Mouse (Mus musculus): ENCODE data around the gene Itpa. TPM values are rescaled to one million over a fixed set of nuclear protein-coding genes. Genes with fewer than 3 reads are reported as not detected.

Gene Itpa
- polyA plus RNA-seq, 1 experiment from 2014 or later: 152 TPM

DNA sequence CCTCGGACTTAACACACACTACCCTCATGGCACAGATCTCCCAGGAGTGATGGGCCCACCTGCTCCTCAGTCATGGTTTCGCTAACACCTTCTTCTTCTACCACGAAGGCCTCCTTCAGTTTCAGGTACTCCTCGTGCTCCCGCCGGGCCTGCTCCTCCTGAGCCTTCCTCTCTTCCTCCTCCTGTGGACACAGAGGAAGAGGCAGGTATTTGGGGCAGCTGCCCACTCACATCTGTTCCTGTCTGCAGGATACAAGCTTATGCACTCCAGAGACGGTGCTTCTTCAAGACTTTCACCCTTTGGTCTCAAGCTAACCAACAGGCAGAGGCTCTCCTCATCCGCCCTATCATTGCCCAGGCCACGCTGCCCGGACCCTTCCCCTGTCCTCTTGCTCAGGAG is 8.9 kb upstream of the Itpa start:
- no peaks in the 10 kb centered on the region for H3K9me3 ChIP-seq (replicated peaks)
- no peak overlapping the region for H3K9ac ChIP-seq
- peaks cover 16% of the 10 kb centered on the region for H3K4me1 ChIP-seq
- WGBS: 95% methylated on average over 10 of the region's 10 CpGs
- no peak overlapping the region for H3K27ac ChIP-seq
- no peak for ATAC-seq
- no peak overlapping the region for H3K4me3 ChIP-seq
- no peak overlapping the region for H3K4me2 ChIP-seq
- no peaks in the 10 kb centered on the region for H3K27me3 ChIP-seq
- peaks cover 84% of the 10 kb centered on the region for H3K36me3 ChIP-seq (ENCODE audit: poor library complexity, severe bottlenecking)

GRCm38 (mm10) chr2:130663342-130663741 is 4.1 kb upstream of the Itpa start:
- 87% methylated on average over 11 of the region's 11 CpGs for WGBS
- peak overlapping the region; percentile 93 for H3K9ac ChIP-seq
- H3K4me3 ChIP-seq: peak overlapping the region; percentile 59
- no peaks in the 10 kb centered on the region for H3K9me3 ChIP-seq (replicated peaks)
- ATAC-seq: no peak
- H3K27ac ChIP-seq: peak overlapping the region; percentile 98
- H3K36me3 ChIP-seq (ENCODE audit: poor library complexity, severe bottlenecking): peaks cover 38% of the 10 kb centered on the region
- no peaks in the 10 kb centered on the region for H3K27me3 ChIP-seq
- H3K4me2 ChIP-seq: peak overlapping the region; percentile 73
- H3K4me1 ChIP-seq: peaks cover 30% of the 10 kb centered on the region

DNA sequence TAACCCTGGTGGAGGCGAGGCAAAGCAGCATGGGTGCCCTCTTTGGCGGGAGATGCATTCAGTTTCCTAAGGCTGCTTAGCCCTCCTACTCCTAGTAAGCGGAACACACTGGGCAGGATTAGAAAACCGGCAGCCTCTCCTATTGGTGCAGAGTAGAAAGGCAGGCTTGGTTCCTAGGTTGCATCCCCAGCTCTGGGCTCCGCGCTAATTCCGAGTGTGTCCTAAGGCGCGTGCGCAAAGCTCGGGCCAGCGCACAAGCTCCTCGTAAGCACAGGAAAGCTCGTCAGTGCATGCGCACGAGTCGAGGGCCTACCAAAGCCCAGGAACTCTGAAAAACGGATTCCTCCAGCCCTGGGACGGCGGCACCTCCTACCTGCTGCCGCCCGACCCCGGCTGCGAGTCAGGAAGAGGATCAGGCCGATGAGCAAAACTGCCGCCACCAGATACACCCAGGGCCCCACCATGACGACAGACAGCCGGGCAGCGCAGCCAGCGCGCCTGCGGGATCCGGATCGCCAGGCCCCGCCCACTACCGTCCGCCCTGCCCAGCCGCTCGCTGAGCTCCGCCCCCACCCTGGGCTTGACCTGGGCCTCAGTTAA is 3.2 kb upstream of the Itpa start, which contains the start of gene Ddrgk1:
Ddrgk1 (minus strand) TSS at position 558 of the 600 bp plus-strand sequence.
- Histone ChIP-seq H3K36me3 (ENCODE audit: poor library complexity, severe bottlenecking) (peaks cover 29% of the 10 kb centered on the region), H3K9ac (peak within 1 kb of the TSS; percentile 93), H3K27me3 (no peaks in the 10 kb centered on the region), H3K4me2 (peak within 1 kb of the TSS; percentile 73), H3K9me3 (replicated peaks) (no peaks in the 10 kb centered on the region), H3K4me3 (peak within 1 kb of the TSS; percentile 59), H3K27ac (peak within 1 kb of the TSS; percentile 98), H3K4me1 (peaks cover 38% of the 10 kb centered on the region)
- WGBS: under 1% methylated on average over 40 of the region's 40 CpGs
- ATAC-seq: peak; percentile 97

DNA sequence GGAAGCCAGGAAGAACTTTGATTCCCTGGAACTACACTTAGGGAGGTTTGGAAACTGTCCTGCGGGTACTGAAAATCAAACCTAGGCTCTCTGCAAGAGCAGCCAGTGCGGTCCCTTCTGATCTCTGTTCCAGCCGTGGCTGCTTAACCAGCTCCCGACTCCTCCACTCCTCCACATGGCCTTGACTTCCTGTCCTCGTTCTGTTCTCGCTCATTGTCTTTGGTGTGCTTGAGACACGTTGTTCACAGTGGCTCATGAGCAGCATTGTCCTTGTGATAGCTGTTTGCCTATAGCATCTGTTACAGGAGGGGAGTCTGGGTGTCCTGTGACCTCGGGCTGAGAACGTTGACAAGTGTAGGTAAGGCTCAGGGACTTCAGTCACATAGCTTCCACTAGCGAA is 9.8 kb downstream of the Itpa start:
- no peak for ATAC-seq
- Histone ChIP-seq H3K36me3 (ENCODE audit: poor library complexity, severe bottlenecking) (peaks cover 97% of the 10 kb centered on the region), H3K27ac (no peak overlapping the region), H3K4me2 (no peak overlapping the region), H3K4me3 (no peak overlapping the region), H3K4me1 (no peaks in the 10 kb centered on the region), H3K9me3 (replicated peaks) (no peaks in the 10 kb centered on the region), H3K27me3 (no peaks in the 10 kb centered on the region), H3K9ac (no peak overlapping the region)
- 90% methylated on average over 10 of the region's 10 CpGs for WGBS

DNA sequence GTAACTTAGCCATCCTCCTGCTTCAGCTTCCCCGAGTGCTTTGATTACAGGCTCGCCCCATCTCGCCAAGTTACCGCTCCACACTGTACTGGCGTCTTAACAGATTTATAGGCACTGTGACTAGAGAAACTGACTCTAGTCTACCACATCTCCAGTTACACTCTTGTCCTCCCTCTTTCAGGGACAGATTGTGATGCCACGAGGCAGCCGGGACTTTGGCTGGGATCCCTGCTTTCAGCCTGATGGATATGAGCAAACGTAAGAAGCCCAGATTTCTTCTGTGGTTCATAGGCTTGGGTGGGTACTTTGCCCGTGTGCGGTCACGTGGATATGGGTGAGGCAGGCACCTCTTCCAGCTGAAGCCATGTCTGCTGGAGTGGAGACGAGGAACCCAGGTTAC is 11.7 kb downstream of the Itpa start:
- ATAC-seq: no peak
- Histone ChIP-seq H3K9ac (no peak overlapping the region), H3K4me1 (no peaks in the 10 kb centered on the region), H3K4me3 (no peak overlapping the region), H3K27ac (no peak overlapping the region), H3K36me3 (ENCODE audit: poor library complexity, severe bottlenecking) (peaks cover 99% of the 10 kb centered on the region), H3K9me3 (replicated peaks) (no peaks in the 10 kb centered on the region), H3K4me2 (no peak overlapping the region), H3K27me3 (no peaks in the 10 kb centered on the region)
- WGBS: 94% methylated on average over 12 of the region's 12 CpGs

DNA sequence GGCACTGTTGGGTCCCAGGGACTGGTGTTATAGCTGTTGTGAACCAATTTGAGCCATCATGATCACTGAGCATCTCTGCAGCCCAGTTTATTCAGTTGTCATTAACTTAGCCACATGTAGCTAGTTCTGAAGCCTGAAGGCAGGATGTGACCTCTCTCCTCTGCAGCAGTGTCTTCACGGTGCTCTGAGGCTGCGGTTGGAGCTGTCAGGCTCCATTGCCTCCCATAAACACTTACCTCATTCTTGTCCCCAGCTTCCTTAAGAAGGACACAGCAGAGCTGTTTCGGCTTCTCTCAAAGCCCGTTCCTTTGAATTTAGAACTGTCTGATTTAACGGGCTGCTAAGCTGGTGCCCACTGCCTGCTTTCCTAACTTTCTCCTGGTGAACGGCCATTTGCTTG is 12.5 kb downstream of the Itpa start:
- no peak overlapping the region for H3K9ac ChIP-seq
- no peaks in the 10 kb centered on the region for H3K27me3 ChIP-seq
- 96% methylated on average over 6 of the region's 6 CpGs for WGBS
- H3K27ac ChIP-seq: no peak overlapping the region
- no peaks in the 10 kb centered on the region for H3K4me1 ChIP-seq
- no peaks in the 10 kb centered on the region for H3K9me3 ChIP-seq (replicated peaks)
- no peak overlapping the region for H3K4me3 ChIP-seq
- ATAC-seq: no peak
- H3K4me2 ChIP-seq: no peak overlapping the region
- peaks cover 99% of the 10 kb centered on the region for H3K36me3 ChIP-seq (ENCODE audit: poor library complexity, severe bottlenecking)

GRCm38 (mm10) chr2:130681531-130681930 is 14.1 kb downstream of the Itpa start:
- ATAC-seq: no peak
- H3K9me3 ChIP-seq (replicated peaks): no peaks in the 10 kb centered on the region
- no peak overlapping the region for H3K4me2 ChIP-seq
- no peaks in the 10 kb centered on the region for H3K27me3 ChIP-seq
- 86% methylated on average over 3 of the region's 3 CpGs for WGBS
- H3K9ac ChIP-seq: no peak overlapping the region
- H3K27ac ChIP-seq: no peak overlapping the region
- H3K36me3 ChIP-seq (ENCODE audit: poor library complexity, severe bottlenecking): peaks cover 93% of the 10 kb centered on the region
- no peaks in the 10 kb centered on the region for H3K4me1 ChIP-seq
- no peak overlapping the region for H3K4me3 ChIP-seq

DNA sequence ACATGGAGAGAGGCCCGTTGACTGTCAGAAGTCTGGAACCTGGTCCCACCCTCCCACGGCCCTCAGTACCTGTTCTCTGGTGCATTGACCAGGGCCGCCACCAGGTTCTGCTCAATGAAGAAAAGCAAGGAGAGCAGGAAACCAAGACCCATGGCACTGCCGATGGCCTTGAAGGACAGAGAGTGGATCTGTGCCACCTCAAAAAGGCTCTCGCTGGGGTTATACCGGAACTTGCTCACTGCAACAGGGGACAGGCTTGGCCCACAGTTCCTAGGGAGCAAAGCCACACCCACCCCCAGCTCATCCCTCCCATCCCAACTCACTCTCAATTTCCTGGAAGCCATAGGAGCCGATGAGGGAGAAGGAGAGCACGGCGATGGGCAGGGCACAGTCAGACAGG is 18.0 kb downstream of the Itpa start:
- H3K4me2 ChIP-seq: no peak overlapping the region
- no peaks in the 10 kb centered on the region for H3K4me1 ChIP-seq
- no peak overlapping the region for H3K27ac ChIP-seq
- no peaks in the 10 kb centered on the region for H3K27me3 ChIP-seq
- H3K4me3 ChIP-seq: no peak overlapping the region
- H3K9ac ChIP-seq: no peak overlapping the region
- H3K9me3 ChIP-seq (replicated peaks): no peaks in the 10 kb centered on the region
- 85% methylated on average over 8 of the region's 9 CpGs for WGBS
- H3K36me3 ChIP-seq (ENCODE audit: poor library complexity, severe bottlenecking): peaks cover 62% of the 10 kb centered on the region
- ATAC-seq: no peak

DNA sequence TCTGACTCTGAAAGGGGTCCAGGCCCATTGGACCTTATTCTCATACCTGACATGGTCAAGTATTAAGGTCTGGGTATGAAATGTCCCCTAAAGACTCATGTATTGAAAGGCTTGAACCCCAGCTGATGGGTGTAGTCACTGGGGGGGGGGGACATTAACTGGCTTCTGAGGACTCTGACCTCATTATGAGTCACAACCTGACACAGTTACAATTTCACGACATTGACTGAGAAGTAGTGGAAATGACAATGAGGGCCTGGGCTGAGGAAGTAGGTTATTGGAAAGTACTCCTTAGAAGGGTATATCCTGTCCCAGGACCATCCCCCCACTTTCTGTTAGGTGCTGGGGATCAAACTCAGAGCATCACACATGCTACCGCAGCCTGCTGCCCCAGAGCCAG is 21.6 kb downstream of the Itpa start:
- ATAC-seq: no peak
- Histone ChIP-seq H3K9ac (no peak overlapping the region), H3K4me2 (no peak overlapping the region), H3K4me3 (no peak overlapping the region), H3K27ac (no peak overlapping the region), H3K27me3 (no peaks in the 10 kb centered on the region), H3K9me3 (replicated peaks) (no peaks in the 10 kb centered on the region), H3K4me1 (no peaks in the 10 kb centered on the region), H3K36me3 (ENCODE audit: poor library complexity, severe bottlenecking) (peaks cover 27% of the 10 kb centered on the region)
- WGBS: 87% methylated on average over 2 of the region's 2 CpGs

- ATAC-seq: no peak
These were observed 26.2 kb downstream of the Itpa start for GRCm38 (mm10) chr2:130693563-130693962.

GRCm38 (mm10) chr2:130696700-130697152 is 29.3 kb downstream of the Itpa start:
- Histone ChIP-seq H3K4me2 (peak overlapping the region; percentile 100), H3K9ac (peak overlapping the region; percentile 66), H3K4me3 (peak overlapping the region; percentile 54), H3K4me1 (peaks cover 22% of the 10 kb centered on the region), H3K9me3 (replicated peaks) (no peaks in the 10 kb centered on the region), H3K36me3 (ENCODE audit: poor library complexity, severe bottlenecking) (no peaks in the 10 kb centered on the region), H3K27me3 (peaks cover 36% of the 10 kb centered on the region), H3K27ac (no peak overlapping the region)
- 2% methylated on average over 31 of the region's 31 CpGs for WGBS
- peak; percentile 9; the same call in 1 of the 2 replicates for ATAC-seq

More at GRCm38 (mm10) chr2:130693563-130693962, 26.2 kb downstream of the Itpa start:
- peaks cover 31% of the 10 kb centered on the region for H3K27me3 ChIP-seq
- H3K36me3 ChIP-seq (ENCODE audit: poor library complexity, severe bottlenecking): no peaks in the 10 kb centered on the region
- 42% methylated on average over 3 of the region's 3 CpGs for WGBS
- H3K27ac ChIP-seq: no peak overlapping the region
- H3K4me3 ChIP-seq: no peak overlapping the region
- no peak overlapping the region for H3K4me2 ChIP-seq
- H3K9ac ChIP-seq: no peak overlapping the region
- H3K4me1 ChIP-seq: peaks cover 22% of the 10 kb centered on the region
- H3K9me3 ChIP-seq (replicated peaks): no peaks in the 10 kb centered on the region

- no peak within 1 kb of the TSS for H3K27ac ChIP-seq
- H3K27me3 ChIP-seq: peaks cover 36% of the 10 kb centered on the region
- WGBS: under 1% methylated on average over 60 of the region's 65 CpGs
- peak within 1 kb of the TSS; percentile 66 for H3K9ac ChIP-seq
- H3K4me3 ChIP-seq: peak within 1 kb of the TSS; percentile 54
- H3K9me3 ChIP-seq (replicated peaks): no peaks in the 10 kb centered on the region
- peak; percentile 70 for ATAC-seq
- peaks cover 22% of the 10 kb centered on the region for H3K4me1 ChIP-seq
- H3K4me2 ChIP-seq: peak within 1 kb of the TSS; percentile 100
- no peaks in the 10 kb centered on the region for H3K36me3 ChIP-seq (ENCODE audit: poor library complexity, severe bottlenecking)
These were observed 29.9 kb downstream of the Itpa start, which contains the start of gene Slc4a11 for GRCm38 (mm10) chr2:130697153-130697810. TSS of gene Slc4a11 (minus strand) at chr2:130697519.

All from forebrain, embryonic 13.5 days (tissue).